Mouse (Mus musculus): ENCODE data around the gene Gm28635. TPM values are rescaled to one million over a fixed set of nuclear protein-coding genes. Genes with fewer than 3 reads are reported as not detected.
A peak's percentile ranks its signal among the peaks of the same experiment; 100 is the strongest.

Gm28635 gene
- polyA plus RNA-seq, 1 experiment from 2014 or later, result not detected

GRCm38 (mm10) chr2:84585700-84586099 is 92.1 kb downstream of the Gm28635 start:
- WGBS, result 88% methylated on average over 8 of the region's 8 CpGs
- Histone ChIP-seq H3K27ac (no peak overlapping the region), H3K9me3 (peaks cover 8% of the 10 kb centered on the region), H3K4me3 (no peak overlapping the region), H3K27me3 (ENCODE audit: insufficient read depth, poor library complexity, severe bottlenecking) (no peaks in the 10 kb centered on the region), H3K4me1 (no peaks in the 10 kb centered on the region), H3K36me3 (peaks cover 40% of the 10 kb centered on the region; the same call in 1 of the 2 replicates)
- no peak for DNase-seq (ENCODE audit: low spot score)

DNA sequence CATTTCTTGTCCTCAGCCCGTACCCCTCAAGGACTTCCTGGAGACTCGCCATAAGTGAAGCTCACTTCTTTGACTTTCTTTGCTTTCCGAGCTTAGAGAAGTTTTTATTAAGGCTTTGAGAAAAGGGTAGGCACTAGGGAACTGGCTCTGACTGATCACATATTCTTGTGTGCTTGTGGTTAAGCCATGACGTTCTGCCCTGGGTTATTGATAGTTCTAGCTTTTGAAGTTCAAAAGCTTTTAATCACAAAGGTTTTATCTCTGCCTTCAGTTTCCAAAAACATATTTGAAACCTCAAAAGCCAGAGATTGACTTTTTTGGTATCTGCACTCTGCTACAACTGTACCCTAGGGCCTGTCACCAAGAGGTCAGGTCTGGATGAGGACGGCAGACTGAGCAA is 95.6 kb downstream of the Gm28635 start:
- WGBS, result 81% methylated on average over 5 of the region's 5 CpGs
- H3K9me3 ChIP-seq, result no peaks in the 10 kb centered on the region

DNA sequence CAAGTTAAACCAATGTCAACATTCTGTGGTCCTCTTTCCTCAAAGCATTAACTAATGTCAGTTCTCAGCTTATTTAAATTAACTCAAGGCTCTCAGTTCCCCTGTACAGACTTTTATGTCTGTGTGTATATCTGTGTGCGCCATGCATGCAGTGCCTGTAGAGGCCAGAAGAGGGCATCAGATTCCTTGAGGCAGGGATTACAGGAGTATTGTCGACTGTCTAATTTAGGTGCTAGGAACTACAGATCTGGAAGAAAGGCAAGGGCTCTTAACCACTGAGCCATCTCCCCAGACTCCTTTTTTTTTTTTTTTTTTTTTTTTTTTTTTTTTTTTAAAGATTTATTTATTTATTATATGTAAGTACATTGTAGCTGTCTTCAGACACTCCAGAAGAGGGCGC is 96.6 kb downstream of the Gm28635 start:
- no peak overlapping the region for H3K4me3 ChIP-seq
- H3K27me3 ChIP-seq (ENCODE audit: insufficient read depth, poor library complexity, severe bottlenecking), result no peaks in the 10 kb centered on the region
- DNase-seq (ENCODE audit: low spot score), result no peak
- no peaks in the 10 kb centered on the region for H3K4me1 ChIP-seq
- peaks cover 22% of the 10 kb centered on the region; the same call in 1 of the 2 replicates for H3K36me3 ChIP-seq
- 81% methylated on average over 2 of the region's 3 CpGs for WGBS
- no peaks in the 10 kb centered on the region for H3K9me3 ChIP-seq
- no peak overlapping the region for H3K27ac ChIP-seq

More for the DNA sequence above, 95.6 kb downstream of the Gm28635 start:
- no peak for DNase-seq (ENCODE audit: low spot score)
- Histone ChIP-seq H3K27me3 (ENCODE audit: insufficient read depth, poor library complexity, severe bottlenecking) (no peaks in the 10 kb centered on the region), H3K27ac (no peak overlapping the region), H3K4me1 (no peaks in the 10 kb centered on the region), H3K4me3 (no peak overlapping the region), H3K36me3 (peaks cover 18% of the 10 kb centered on the region; the same call in 1 of the 2 replicates)

- no peaks in the 10 kb centered on the region for H3K9me3 ChIP-seq
- H3K4me1 ChIP-seq, result no peaks in the 10 kb centered on the region
- H3K27me3 ChIP-seq (ENCODE audit: insufficient read depth, poor library complexity, severe bottlenecking), result no peaks in the 10 kb centered on the region
- H3K27ac ChIP-seq, result no peak overlapping the region
- WGBS, result 86% methylated on average over 2 of the region's 2 CpGs
- H3K4me3 ChIP-seq, result no peak overlapping the region
- peaks cover 14% of the 10 kb centered on the region; the same call in 1 of the 2 replicates for H3K36me3 ChIP-seq
- DNase-seq (ENCODE audit: low spot score), result no peak
These were observed 98.5 kb downstream of the Gm28635 start for GRCm38 (mm10) chr2:84579311-84579710.

DNA sequence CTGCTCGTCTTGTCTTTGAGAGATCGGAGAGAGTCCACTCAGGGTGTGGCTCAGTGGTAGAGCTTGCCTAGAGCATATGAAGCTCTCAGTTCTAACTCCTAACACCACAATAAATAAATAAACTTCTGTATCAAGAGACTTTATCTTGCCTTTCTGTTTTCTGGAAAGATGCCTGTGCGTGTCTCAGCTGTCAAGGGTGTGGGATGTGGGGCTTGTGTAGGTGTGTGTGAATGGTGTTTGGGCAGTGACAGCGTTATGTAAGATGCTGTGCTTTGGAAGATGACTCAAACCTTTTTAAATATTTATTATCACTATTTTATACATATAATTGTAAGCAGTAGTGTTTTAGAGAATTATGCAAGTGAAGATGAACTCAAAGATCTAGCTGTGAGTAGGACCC is 103.7 kb downstream of the Gm28635 start:
- Histone ChIP-seq H3K4me1 (no peaks in the 10 kb centered on the region), H3K27ac (no peak overlapping the region), H3K27me3 (ENCODE audit: insufficient read depth, poor library complexity, severe bottlenecking) (no peaks in the 10 kb centered on the region), H3K9me3 (no peaks in the 10 kb centered on the region), H3K36me3 (peaks cover 10% of the 10 kb centered on the region; the same call in 1 of the 2 replicates), H3K4me3 (no peak overlapping the region)
- WGBS, result 87% methylated on average over 4 of the region's 4 CpGs
- no peak for DNase-seq (ENCODE audit: low spot score)

GRCm38 (mm10) chr2:84556888-84557514 is 120.8 kb downstream of the Gm28635 start:
- Histone ChIP-seq H3K4me3 (peak overlapping the region; percentile 41), H3K36me3 (no peaks in the 10 kb centered on the region), H3K27ac (no peak overlapping the region), H3K27me3 (ENCODE audit: insufficient read depth, poor library complexity, severe bottlenecking) (no peaks in the 10 kb centered on the region), H3K4me1 (no peaks in the 10 kb centered on the region; the same call in 1 of the 2 replicates), H3K9me3 (no peaks in the 10 kb centered on the region)
- WGBS, result 50% methylated on average over 10 of the region's 10 CpGs
- no peak for DNase-seq (ENCODE audit: low spot score)

Other genes with a start within 250 kb of the Gm28635 start
- 56.5 and 68.8 TPM in 2 replicates for gene Tfpi, start 201.3 kb downstream of the Gm28635 start, polyA plus RNA-seq (2016; fragmentation: Nextera tagmentation; extraction: Ambion mirVana)
- gene Ctnnd1, start 27.3 kb downstream of the Gm28635 start, polyA plus RNA-seq (2016; fragmentation: Nextera tagmentation; extraction: Ambion mirVana), result 65.2 and 91.5 TPM in 2 replicates
- gene Btbd18, start 19.0 kb downstream of the Gm28635 start, polyA plus RNA-seq (2016; fragmentation: Nextera tagmentation; extraction: Ambion mirVana), result 0.21 and 0.29 TPM in 2 replicates
- gene Selenoh, start 7.3 kb downstream of the Gm28635 start, polyA plus RNA-seq (2016; fragmentation: Nextera tagmentation; extraction: Ambion mirVana), result 347 and 370 TPM in 2 replicates
- 30.8 and 39.9 TPM in 2 replicates for gene Med19, start 361 bp upstream of the Gm28635 start, polyA plus RNA-seq (2016; fragmentation: Nextera tagmentation; extraction: Ambion mirVana)
- gene Tmx2, start 1.1 kb upstream of the Gm28635 start, polyA plus RNA-seq (2016; fragmentation: Nextera tagmentation; extraction: Ambion mirVana), result 172 and 182 TPM in 2 replicates
- gene Zdhhc5, start 37.1 kb upstream of the Gm28635 start, polyA plus RNA-seq (2016; fragmentation: Nextera tagmentation; extraction: Ambion mirVana), result 33.3 and 33.4 TPM in 2 replicates
- gene Clp1, start 49.3 kb upstream of the Gm28635 start, polyA plus RNA-seq (2016; fragmentation: Nextera tagmentation; extraction: Ambion mirVana), result 30.0 and 42.1 TPM in 2 replicates
- gene Ypel4, start 56.0 kb upstream of the Gm28635 start, polyA plus RNA-seq (2016; fragmentation: Nextera tagmentation; extraction: Ambion mirVana), result 6.4 and 6.8 TPM in 2 replicates
- 6.9 and 7.3 TPM in 2 replicates for gene Gm19426, start 65.6 kb upstream of the Gm28635 start, polyA plus RNA-seq (2016; fragmentation: Nextera tagmentation; extraction: Ambion mirVana)
- 22.0 and 28.5 TPM in 2 replicates for gene Serping1, start 97.4 kb upstream of the Gm28635 start, polyA plus RNA-seq (2016; fragmentation: Nextera tagmentation; extraction: Ambion mirVana)
- gene Ube2l6, start 120.8 kb upstream of the Gm28635 start, polyA plus RNA-seq (2016; fragmentation: Nextera tagmentation; extraction: Ambion mirVana), result 51.3 and 65.3 TPM in 2 replicates
- gene Smtnl1, start 144.6 kb upstream of the Gm28635 start, polyA plus RNA-seq (2016; fragmentation: Nextera tagmentation; extraction: Ambion mirVana), result 0.18 and 0.19 TPM in 2 replicates
- gene Timm10, start 149.0 kb upstream of the Gm28635 start, polyA plus RNA-seq (2016; fragmentation: Nextera tagmentation; extraction: Ambion mirVana), result 82.9 and 92.9 TPM in 2 replicates
- gene Slc43a1, start 160.8 kb upstream of the Gm28635 start, polyA plus RNA-seq (2016; fragmentation: Nextera tagmentation; extraction: Ambion mirVana), result 38.9 and 41.0 TPM in 2 replicates
- 0.33 and 0.88 TPM in 2 replicates for gene Rtn4rl2, start 208.7 kb upstream of the Gm28635 start, polyA plus RNA-seq (2016; fragmentation: Nextera tagmentation; extraction: Ambion mirVana)